Mouse (Mus musculus): ENCODE data around the gene Plrg1. TPM values are rescaled to one million over a fixed set of nuclear protein-coding genes. Genes with fewer than 3 reads are reported as not detected.
A peak's percentile ranks its signal among the peaks of the same experiment; 100 is the strongest.

The Plrg1 gene
- total and polyA plus RNA-seq, 2 experiments from 2014 or later = 85.6 to 90.8 TPM

DNA sequence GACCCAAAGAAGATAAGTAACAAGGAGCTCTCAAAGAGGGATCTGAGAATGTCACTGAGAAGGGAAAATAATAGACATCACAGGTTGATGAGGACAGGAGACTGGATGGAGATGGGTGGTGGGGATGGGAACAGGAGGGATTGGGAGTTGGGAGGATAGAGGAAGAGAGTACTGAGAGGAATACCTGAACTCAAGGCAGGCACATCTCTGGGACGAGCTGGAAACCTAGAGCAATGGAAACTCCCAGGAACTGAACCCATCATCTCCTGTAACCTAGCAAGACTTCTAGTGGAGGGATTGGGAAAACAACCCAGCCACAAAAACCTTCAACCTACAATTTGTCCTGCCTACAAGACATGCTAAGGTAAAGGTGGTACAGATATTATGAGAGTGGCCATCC lies 39.1 kb upstream of the Plrg1 start:
- TF ChIP-seq CTCF (IDR thresholded peaks at IDR 0.05; ENCODE audit: low read depth) = no peak
- no peak overlapping the region for H3K27ac ChIP-seq (ENCODE audit: low read depth, low read length)
- no peak overlapping the region for H3K4me3 ChIP-seq (ENCODE audit: low read depth, low read length)
- no peak for DNase-seq
- no peak overlapping the region for H3K9ac ChIP-seq
- no peaks in the 10 kb centered on the region for H3K36me3 ChIP-seq (ENCODE audit: insufficient read depth)
- whole genome bisulfite sequencing = 90% methylated on average over 1 of the region's 1 CpGs
- H3K4me1 ChIP-seq (ENCODE audit: insufficient read depth) = no peaks in the 10 kb centered on the region
- no peak for ATAC-seq
- no peaks in the 10 kb centered on the region for H3K9me3 ChIP-seq (ENCODE audit: low read length)
- H3K4me2 ChIP-seq (ENCODE audit: low read depth) = no peak overlapping the region
- H3K27me3 ChIP-seq (ENCODE audit: insufficient read depth, low read length) = no peaks in the 10 kb centered on the region

DNA sequence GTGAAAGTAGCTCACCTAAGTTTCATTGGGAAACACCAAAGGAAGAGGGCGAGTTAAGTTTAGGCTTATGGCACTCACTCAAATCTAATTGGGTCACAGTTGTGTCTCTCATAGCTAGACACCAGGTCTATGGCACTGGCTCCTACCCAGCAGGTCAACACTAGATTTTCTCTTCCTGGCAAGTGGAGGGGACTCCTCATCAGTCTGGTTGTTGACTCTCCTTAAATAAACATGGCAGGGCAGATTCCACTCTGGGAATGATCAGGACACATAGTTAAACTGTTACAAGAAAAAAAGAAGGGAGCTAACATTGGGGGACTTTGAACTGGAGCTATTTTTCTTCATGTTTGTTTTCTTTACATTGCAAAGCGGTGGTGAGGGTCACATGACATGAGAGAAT lies 34.9 kb upstream of the Plrg1 start:
- H3K9me3 ChIP-seq (ENCODE audit: low read length) = no peaks in the 10 kb centered on the region
- ATAC-seq (no peak), DNase-seq (no peak)
- TF ChIP-seq CTCF (IDR thresholded peaks at IDR 0.05; ENCODE audit: low read depth) = no peak
- H3K4me3 ChIP-seq (ENCODE audit: low read depth, low read length) = no peak overlapping the region
- no peak overlapping the region for H3K4me2 ChIP-seq (ENCODE audit: low read depth)
- H3K36me3 ChIP-seq (ENCODE audit: insufficient read depth) = no peaks in the 10 kb centered on the region
- no peaks in the 10 kb centered on the region for H3K4me1 ChIP-seq (ENCODE audit: insufficient read depth)
- H3K9ac ChIP-seq = no peak overlapping the region
- no peak overlapping the region for H3K27ac ChIP-seq (ENCODE audit: low read depth, low read length)
- 92% methylated on average over 2 of the region's 2 CpGs for WGBS
- H3K27me3 ChIP-seq (ENCODE audit: insufficient read depth, low read length) = no peaks in the 10 kb centered on the region

DNA sequence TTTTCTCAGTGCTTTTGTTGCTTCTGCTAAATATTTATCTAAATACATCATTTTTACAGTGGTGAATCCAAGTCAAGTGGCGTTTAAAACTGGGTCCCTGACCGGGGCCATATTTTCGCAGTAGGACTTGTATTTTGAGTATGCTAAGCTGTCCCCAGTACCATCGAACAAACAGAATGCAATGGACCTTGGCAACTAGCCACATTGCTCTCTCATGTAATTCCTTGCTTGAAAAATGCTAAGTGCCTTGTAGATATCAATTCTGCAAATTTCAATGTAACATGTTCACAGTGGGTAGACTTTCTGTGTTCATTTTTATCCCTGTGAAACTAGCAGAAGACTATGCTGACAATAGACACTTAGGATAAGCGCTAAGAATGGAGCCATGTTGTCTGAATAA lies 34.1 kb upstream of the Plrg1 start:
- 90% methylated on average over 5 of the region's 5 CpGs for WGBS
- Histone ChIP-seq H3K9ac (no peak overlapping the region), H3K4me2 (ENCODE audit: low read depth) (no peak overlapping the region), H3K4me3 (ENCODE audit: low read depth, low read length) (no peak overlapping the region), H3K9me3 (ENCODE audit: low read length) (no peaks in the 10 kb centered on the region), H3K4me1 (ENCODE audit: insufficient read depth) (no peaks in the 10 kb centered on the region), H3K27ac (ENCODE audit: low read depth, low read length) (no peak overlapping the region), H3K36me3 (ENCODE audit: insufficient read depth) (no peaks in the 10 kb centered on the region), H3K27me3 (ENCODE audit: insufficient read depth, low read length) (no peaks in the 10 kb centered on the region)
- no peak for TF ChIP-seq CTCF (IDR thresholded peaks at IDR 0.05; ENCODE audit: low read depth)
- ATAC-seq (no peak), DNase-seq (no peak)

DNA sequence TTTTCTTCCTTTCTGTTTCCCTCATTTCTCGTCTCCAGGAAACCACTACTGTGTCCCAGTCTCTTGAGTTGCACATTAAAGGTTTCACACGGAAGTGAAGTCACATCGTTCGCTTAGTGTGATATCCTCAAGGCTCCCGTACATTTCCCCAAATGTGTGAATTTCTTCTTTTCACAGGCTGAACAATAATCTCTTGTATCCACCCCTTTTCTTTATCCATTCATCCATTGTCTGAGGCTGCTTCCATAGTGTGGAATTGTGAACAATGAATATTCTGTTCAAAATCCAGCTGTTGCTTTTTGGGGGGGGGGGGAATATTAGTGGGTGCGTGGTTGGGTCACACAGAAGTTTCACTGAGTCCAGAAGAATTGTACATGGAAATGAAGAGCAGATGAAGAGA lies 30.3 kb upstream of the Plrg1 start:
- TF ChIP-seq CTCF (IDR thresholded peaks at IDR 0.05; ENCODE audit: low read depth) = no peak
- Histone ChIP-seq H3K36me3 (ENCODE audit: insufficient read depth) (no peaks in the 10 kb centered on the region), H3K4me2 (ENCODE audit: low read depth) (no peak overlapping the region), H3K4me3 (ENCODE audit: low read depth, low read length) (no peak overlapping the region), H3K9me3 (ENCODE audit: low read length) (no peaks in the 10 kb centered on the region), H3K4me1 (ENCODE audit: insufficient read depth) (no peaks in the 10 kb centered on the region), H3K27me3 (ENCODE audit: insufficient read depth, low read length) (no peaks in the 10 kb centered on the region), H3K27ac (ENCODE audit: low read depth, low read length) (no peak overlapping the region), H3K9ac (no peak overlapping the region)
- ATAC-seq (no peak), DNase-seq (no peak)
- WGBS = 59% methylated on average over 6 of the region's 6 CpGs

DNA sequence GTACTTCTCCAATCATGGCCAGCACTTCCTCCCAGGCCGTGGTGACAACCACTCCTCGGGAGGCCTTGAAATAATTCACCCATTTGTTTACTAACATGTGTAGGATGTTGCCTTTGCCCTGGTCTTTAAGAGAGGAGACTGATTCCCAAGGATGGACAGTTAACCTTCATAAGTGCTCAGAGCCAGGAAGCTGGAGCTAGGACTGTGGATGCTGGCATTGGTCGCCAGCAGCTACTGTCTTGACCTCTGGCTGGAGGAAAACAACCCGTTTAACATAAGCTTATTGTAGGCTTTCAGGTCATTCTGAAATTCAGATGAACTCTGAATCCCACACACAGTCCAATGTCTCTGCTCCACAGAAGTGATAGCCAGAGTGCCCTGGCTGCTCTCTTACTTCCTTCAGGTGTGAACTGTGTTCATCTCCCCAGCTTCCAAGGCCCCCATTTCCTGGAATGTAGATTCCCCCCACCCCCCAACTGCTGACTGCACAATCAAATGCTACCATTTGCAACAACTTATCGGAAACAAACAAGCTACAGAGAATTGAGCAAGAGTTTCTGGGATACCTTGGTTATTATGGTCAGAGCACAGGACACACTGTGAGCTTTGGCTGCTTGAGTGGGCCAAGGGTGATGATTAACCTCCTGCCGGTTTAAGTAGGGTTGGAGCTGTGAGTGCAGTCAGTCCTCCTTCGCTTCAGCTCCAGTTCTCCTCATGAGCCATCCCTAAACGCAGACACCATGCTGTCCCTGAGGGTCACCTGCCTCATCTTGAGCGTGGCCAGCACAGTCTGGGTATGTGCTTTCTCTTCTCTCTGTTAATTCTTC lies 29.6 kb upstream of the Plrg1 start, which contains the start of gene Fga:
Fga (plus strand) TSS at position 602 of the 827 bp plus-strand sequence.
- Histone ChIP-seq H3K27ac (ENCODE audit: low read depth, low read length) (no peak within 1 kb of the TSS), H3K9ac (no peak within 1 kb of the TSS), H3K4me2 (ENCODE audit: low read depth) (no peak within 1 kb of the TSS), H3K9me3 (ENCODE audit: low read length) (no peaks in the 10 kb centered on the region), H3K4me3 (ENCODE audit: low read depth, low read length) (no peak within 1 kb of the TSS), H3K36me3 (ENCODE audit: insufficient read depth) (no peaks in the 10 kb centered on the region), H3K27me3 (ENCODE audit: insufficient read depth, low read length) (no peaks in the 10 kb centered on the region), H3K4me1 (ENCODE audit: insufficient read depth) (no peaks in the 10 kb centered on the region)
- no peak for TF ChIP-seq CTCF (IDR thresholded peaks at IDR 0.05; ENCODE audit: low read depth)
- DNase-seq (no peak), ATAC-seq (no peak)
- 80% methylated on average over 9 of the region's 9 CpGs for WGBS

DNA sequence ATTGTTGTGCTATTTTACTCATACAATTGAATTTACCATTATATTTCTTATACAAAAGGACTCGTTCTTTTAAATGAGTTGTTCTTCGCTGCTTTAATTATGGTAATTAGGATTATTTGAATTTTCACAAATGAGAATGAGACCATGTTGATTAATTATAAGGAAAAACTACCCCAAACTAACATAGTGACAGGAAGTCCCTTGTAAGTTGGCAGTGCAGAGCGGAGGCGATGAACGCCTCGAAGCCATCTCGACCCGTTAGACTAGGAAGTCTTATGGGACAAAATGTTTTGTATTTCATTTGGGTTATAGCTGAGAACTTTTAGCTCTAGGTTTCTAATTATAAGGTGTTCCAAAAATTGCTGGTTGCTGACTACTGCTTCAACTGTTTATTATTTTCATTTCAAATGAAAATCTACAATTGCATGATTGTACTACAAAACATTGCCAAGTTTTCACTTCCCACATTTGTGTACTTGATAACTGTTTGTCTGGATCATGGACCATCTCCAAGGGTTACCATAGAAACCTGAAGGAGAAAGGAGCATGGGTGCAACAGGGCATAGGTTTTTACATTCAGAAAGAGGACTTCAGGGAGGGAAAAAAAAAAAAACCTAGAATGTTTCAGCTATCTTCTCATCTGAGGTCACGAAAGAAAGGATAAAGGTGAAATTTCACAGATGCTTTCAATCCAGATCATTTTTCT lies 27.6 kb upstream of the Plrg1 start:
- H3K27me3 ChIP-seq (ENCODE audit: insufficient read depth, low read length) = no peaks in the 10 kb centered on the region
- H3K4me3 ChIP-seq (ENCODE audit: low read depth, low read length) = no peak overlapping the region
- 47% methylated on average over 9 of the region's 9 CpGs for WGBS
- H3K4me2 ChIP-seq (ENCODE audit: low read depth) = no peak overlapping the region
- DNase-seq (peak; percentile 39), ATAC-seq (peak; percentile 72; the same call in 1 of the 2 replicates)
- H3K9me3 ChIP-seq (ENCODE audit: low read length) = no peaks in the 10 kb centered on the region
- H3K27ac ChIP-seq (ENCODE audit: low read depth, low read length) = no peak overlapping the region
- H3K9ac ChIP-seq = no peak overlapping the region
- H3K4me1 ChIP-seq (ENCODE audit: insufficient read depth) = no peaks in the 10 kb centered on the region
- no peak for TF ChIP-seq CTCF (IDR thresholded peaks at IDR 0.05; ENCODE audit: low read depth)
- H3K36me3 ChIP-seq (ENCODE audit: insufficient read depth) = no peaks in the 10 kb centered on the region

DNA sequence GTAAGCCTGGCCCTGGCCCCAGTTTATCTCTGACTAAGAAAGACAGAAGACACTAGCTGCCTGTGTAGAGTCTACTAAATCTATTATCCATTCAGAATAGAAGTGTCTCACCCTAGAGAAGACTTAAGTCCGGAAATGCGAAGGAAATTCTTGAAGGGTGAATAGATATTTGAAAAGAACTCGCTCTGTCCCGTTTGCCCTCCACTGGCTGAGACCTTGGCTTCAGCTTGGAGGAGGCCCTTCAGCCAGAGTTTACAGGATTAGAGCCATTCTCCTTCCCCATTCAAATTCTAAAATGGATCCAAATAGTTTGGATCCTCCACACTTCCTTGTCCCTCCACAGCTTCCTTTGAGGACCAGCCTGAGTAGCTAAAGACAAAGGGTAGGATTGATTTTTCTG lies 25.0 kb upstream of the Plrg1 start:
- Histone ChIP-seq H3K4me3 (ENCODE audit: low read depth, low read length) (no peak overlapping the region), H3K9me3 (ENCODE audit: low read length) (no peaks in the 10 kb centered on the region), H3K27ac (ENCODE audit: low read depth, low read length) (no peak overlapping the region), H3K36me3 (ENCODE audit: insufficient read depth) (no peaks in the 10 kb centered on the region), H3K4me2 (ENCODE audit: low read depth) (no peak overlapping the region), H3K27me3 (ENCODE audit: insufficient read depth, low read length) (no peaks in the 10 kb centered on the region), H3K9ac (no peak overlapping the region), H3K4me1 (ENCODE audit: insufficient read depth) (no peaks in the 10 kb centered on the region)
- 82% methylated on average over 4 of the region's 4 CpGs for WGBS
- DNase-seq = no peak
- no peak for TF ChIP-seq CTCF (IDR thresholded peaks at IDR 0.05; ENCODE audit: low read depth)
- no peak for ATAC-seq
